Mouse (Mus musculus) kidney, postnatal 0 days (tissue): ENCODE data around the gene Rapgef5. TPM values are rescaled to one million over a fixed set of nuclear protein-coding genes. Genes with fewer than 3 reads are reported as not detected.

Source experiments
- ATAC-seq: fragments of 200-750 bp; cut with Nextera tagmentation; replicated peaks from 2 replicates; pipeline ENCODE4 v1.8.0; 2017; ENCODE audit warnings: low read depth, moderate number of reproducible peaks, moderate TSS enrichment, moderate library complexity; ENCODE audit not compliant: low FRiP score
- DNase-seq: peaks from one replicate; pipeline ENCODE4 v3.0.0-alpha.2; 2016; ENCODE audit warnings: low spot score
- H3K27ac ChIP-seq: fragments of 300-500 bp; sonication (generic); 2 replicates; pipeline ENCODE4 v1.5.1; 2014; ENCODE audit warnings: mild to moderate bottlenecking
- H3K27me3 ChIP-seq: fragments of 300-500 bp; sonication (generic); 2 replicates; pipeline ENCODE4 v1.6.1; 2014; ENCODE audit warnings: low read length, mixed read lengths; ENCODE audit not compliant: insufficient read depth
- H3K36me3 ChIP-seq: fragments of 300-500 bp; sonication (generic); 2 replicates; pipeline ENCODE4 v1.6.1; 2014; ENCODE audit warnings: low read length, mixed read lengths; ENCODE audit not compliant: insufficient read depth
- H3K4me1 ChIP-seq: fragments of 300-500 bp; sonication (generic); replicated peaks from 2 replicates; pipeline ENCODE4 v1.6.1; 2014; ENCODE audit warnings: antibody characterized with exemption, low read length, mixed read lengths; ENCODE audit not compliant: insufficient read depth
- H3K4me2 ChIP-seq: fragments of 300-500 bp; sonication (generic); 2 replicates; pipeline ENCODE4 v1.6.1; 2014; ENCODE audit warnings: mild to moderate bottlenecking, low read length, moderate library complexity, mixed read lengths
- H3K4me3 ChIP-seq: fragments of 300-500 bp; sonication (generic); replicated peaks from 2 replicates; pipeline ENCODE4 v1.5.1; 2014; ENCODE audit warnings: low read depth, low read length
- H3K9ac ChIP-seq: fragments of 300-500 bp; sonication (generic); 2 replicates; pipeline ENCODE4 v1.6.1; 2014; ENCODE audit warnings: low read depth, low read length
- H3K9me3 ChIP-seq: fragments of 300-500 bp; sonication (generic); replicated peaks from 2 replicates; pipeline ENCODE4 v1.6.1; 2016; ENCODE audit warnings: low read length, inconsistent platforms, mixed read lengths
- CTCF ChIP-seq: IDR thresholded peaks from 2 replicates; pipeline ENCODE4 v1.5.1; 2016; ENCODE audit warnings: antibody characterized with exemption, low read depth, mild to moderate bottlenecking, moderate library complexity
- WGBS: fragments of 180-500 bp; shearing (Covaris S2); extraction: QIAGEN DNeasy Blood & Tissue Kit; methylation state at CpG from one replicate; pipeline ENCODE4 v1.1.7; 2014; 5-methylcytosine and 5-hydroxymethylcytosine counted together
- polyA plus RNA-seq: library from polyadenylated mRNA; unstranded; fragments of >200 nt; fragmentation: Nextera tagmentation; extraction: Ambion mirVana; gene quantifications from 2 replicates; pipeline ENCODE4 v1.2.1, GENCODE M21; 2015

Rapgef5 gene
- polyA plus RNA-seq, 1 experiment from 2014 or later, result 14.9 TPM

DNA sequence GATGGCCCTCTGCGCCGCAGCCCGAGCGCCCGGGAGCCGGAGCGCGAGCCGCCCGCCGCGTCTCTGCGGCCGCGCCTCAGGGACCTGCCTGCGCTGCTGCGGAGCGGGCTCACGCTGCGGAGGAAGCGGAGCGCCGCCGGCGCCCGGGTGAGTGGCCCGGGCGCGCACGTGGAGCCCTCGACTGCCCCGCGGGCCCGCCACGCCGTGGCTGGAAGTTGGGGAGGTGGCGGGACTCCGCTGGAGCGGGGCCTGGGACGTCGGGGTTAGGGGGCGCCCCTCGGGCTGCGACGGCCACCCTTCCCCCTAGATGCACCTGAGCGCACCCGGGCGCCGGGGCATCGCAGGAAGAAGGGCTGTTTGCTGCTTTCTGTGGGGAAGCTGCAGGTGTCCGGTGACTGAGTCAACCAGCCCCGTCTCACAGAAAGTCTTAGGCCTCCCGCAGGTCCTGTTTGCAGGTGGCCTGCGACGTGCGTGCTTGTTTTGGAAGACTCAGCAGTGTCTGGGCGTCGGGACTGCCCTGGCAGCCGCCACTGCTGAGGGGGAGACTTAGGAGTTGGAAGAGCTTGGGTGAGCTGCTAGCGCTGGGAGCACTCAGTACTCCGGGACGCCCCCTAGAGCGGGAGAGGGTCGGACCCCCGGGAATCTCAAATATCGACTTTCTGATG, 17.9 kb downstream of the Rapgef5 start:
- Histone ChIP-seq H3K4me2 (peak overlapping the region; percentile 93), H3K4me1 (no peaks in the 10 kb centered on the region), H3K36me3 (no peaks in the 10 kb centered on the region), H3K4me3 (peak overlapping the region; percentile 58), H3K9me3 (no peaks in the 10 kb centered on the region), H3K27me3 (no peaks in the 10 kb centered on the region), H3K9ac (peak overlapping the region; percentile 69), H3K27ac (peak overlapping the region; percentile 60; the same call in 1 of the 2 replicates)
- DNase-seq, result peak; percentile 55
- under 1% methylated on average over 63 of the region's 66 CpGs for WGBS
- peak; percentile 79 for ATAC-seq
- peak; percentile 26; the same call in 1 of the 2 replicates for TF ChIP-seq CTCF

DNA sequence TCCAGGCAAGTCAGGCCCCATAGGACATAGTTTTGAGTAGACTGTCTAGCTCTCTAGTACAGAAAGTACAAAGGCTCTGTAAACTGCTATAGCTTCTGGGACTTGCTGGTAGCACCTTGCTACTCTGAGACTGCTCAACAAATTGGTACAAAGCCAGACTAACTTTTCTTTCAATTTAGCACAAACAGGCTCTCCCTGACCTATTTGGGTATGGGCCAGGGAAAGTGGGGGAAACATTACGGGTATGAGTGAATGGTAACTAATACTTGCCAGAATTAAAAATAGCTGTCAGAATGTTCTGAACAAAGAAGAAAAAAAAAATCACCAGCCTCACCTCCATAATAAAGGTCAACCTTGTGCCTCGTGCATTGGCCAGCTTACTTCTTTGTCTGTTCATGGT, 24.1 kb downstream of the Rapgef5 start:
- H3K27ac ChIP-seq, result no peak overlapping the region
- H3K27me3 ChIP-seq, result no peaks in the 10 kb centered on the region
- no peak for DNase-seq

DNA sequence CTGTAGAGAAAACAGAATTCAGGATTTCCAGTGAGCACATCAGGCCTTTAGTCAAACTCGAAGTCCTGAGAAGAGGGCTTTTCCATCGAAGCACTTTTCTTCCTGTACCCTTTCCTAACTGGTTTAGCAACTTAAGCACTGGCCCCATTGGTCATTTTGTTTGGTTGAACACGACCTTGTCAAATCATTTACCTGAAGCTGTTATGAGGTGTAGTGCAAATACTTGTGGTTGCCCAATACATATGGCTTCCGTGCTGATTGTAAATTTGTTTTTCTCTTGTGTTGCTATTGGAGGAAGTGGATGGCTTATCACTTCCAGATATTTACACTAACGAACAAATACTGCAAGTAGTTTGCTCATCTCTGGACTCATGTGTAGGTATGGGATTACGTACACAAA, 29.0 kb downstream of the Rapgef5 start:
- 70% methylated on average over 6 of the region's 6 CpGs for WGBS
- Histone ChIP-seq H3K27ac (no peak overlapping the region), H3K4me2 (no peak overlapping the region), H3K9me3 (no peaks in the 10 kb centered on the region), H3K4me1 (no peaks in the 10 kb centered on the region), H3K9ac (no peak overlapping the region), H3K4me3 (no peak overlapping the region), H3K36me3 (no peaks in the 10 kb centered on the region), H3K27me3 (no peaks in the 10 kb centered on the region)
- DNase-seq (peak; percentile 15), ATAC-seq (no peak)
- TF ChIP-seq CTCF, result no peak

More for the DNA sequence above, 24.1 kb downstream of the Rapgef5 start:
- ATAC-seq, result no peak
- Histone ChIP-seq H3K4me1 (no peaks in the 10 kb centered on the region), H3K9me3 (no peaks in the 10 kb centered on the region), H3K36me3 (no peaks in the 10 kb centered on the region), H3K9ac (no peak overlapping the region), H3K4me3 (no peak overlapping the region), H3K4me2 (no peak overlapping the region)
- whole genome bisulfite sequencing, result 55% methylated on average over 2 of the region's 2 CpGs
- TF ChIP-seq CTCF, result no peak

DNA sequence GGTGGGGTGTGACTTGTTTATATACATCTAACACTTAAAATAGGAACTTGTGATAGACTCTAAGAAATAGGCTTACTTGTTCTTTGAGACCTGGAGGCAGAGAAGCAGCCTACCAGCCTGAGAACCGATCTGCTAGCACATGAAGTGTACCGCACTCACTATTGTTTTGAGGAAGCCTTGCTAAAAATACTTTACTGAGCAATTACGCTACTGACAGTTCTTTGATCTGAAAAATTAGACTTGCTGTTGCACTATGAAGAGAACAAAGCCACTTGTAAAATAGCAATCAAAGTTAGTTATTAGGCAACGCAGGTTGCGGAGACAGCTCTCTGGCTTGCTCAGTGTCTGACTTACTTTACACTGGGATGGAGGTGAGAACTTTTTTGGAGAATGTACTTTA, 37.1 kb downstream of the Rapgef5 start:
- H3K4me1 ChIP-seq, result no peaks in the 10 kb centered on the region

DNA sequence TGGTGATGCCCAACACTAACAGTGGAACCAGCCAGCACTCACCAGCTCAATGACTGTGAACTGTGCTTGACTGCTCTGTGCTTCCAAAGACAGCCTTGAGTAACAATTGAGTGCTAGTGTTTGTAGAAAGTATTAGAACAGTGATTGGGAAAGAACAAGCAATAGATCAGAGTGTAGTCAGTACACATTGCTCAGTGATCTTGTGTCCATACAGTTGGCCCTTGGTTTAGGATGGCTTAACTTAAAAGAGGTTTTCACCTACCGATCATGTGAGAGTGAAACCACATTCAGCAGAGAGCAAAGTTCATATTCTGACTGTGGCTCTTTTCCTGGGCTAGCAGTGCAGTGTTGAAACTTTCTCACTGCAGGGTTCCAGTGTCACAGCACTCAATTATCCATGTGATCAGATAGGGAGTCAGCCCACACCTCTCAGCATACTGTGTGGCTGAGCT, 38.4 kb downstream of the Rapgef5 start:
- TF ChIP-seq CTCF, result no peak
- no peaks in the 10 kb centered on the region for H3K27me3 ChIP-seq
- H3K4me3 ChIP-seq, result no peak overlapping the region
- ATAC-seq, result no peak
- H3K36me3 ChIP-seq, result no peaks in the 10 kb centered on the region
- no peaks in the 10 kb centered on the region for H3K4me1 ChIP-seq
- no peak overlapping the region for H3K9ac ChIP-seq
- 74% methylated on average over 1 of the region's 1 CpGs for WGBS
- no peaks in the 10 kb centered on the region for H3K9me3 ChIP-seq
- no peak overlapping the region for H3K4me2 ChIP-seq
- no peak for DNase-seq
- no peak overlapping the region for H3K27ac ChIP-seq

More for the DNA sequence above, 37.1 kb downstream of the Rapgef5 start:
- ATAC-seq (no peak), DNase-seq (no peak)
- Histone ChIP-seq H3K36me3 (no peaks in the 10 kb centered on the region), H3K9me3 (no peaks in the 10 kb centered on the region), H3K27ac (no peak overlapping the region), H3K4me2 (no peak overlapping the region), H3K4me3 (no peak overlapping the region), H3K9ac (no peak overlapping the region), H3K27me3 (no peaks in the 10 kb centered on the region)
- TF ChIP-seq CTCF, result no peak
- 84% methylated on average over 5 of the region's 5 CpGs for WGBS

DNA sequence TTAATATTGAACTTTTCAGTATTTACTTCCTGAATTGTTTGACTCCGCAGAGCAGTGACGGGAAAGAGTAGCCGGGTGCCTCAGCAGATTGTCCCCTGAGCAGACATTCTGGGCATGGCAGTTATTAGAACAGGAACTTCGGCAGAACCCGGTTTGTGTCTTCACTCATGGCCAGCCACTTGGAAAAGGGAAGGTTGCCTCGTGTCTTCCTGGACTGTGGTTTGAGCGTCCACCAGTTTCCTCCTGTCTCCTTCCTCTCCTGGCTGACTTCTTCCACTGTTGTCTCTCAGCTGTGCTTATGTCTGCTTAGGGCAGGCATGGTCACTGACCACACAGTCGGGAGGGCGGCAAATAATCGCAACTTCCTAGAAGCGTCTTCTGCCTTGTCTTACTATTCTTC, 44.2 kb downstream of the Rapgef5 start:
- Histone ChIP-seq H3K36me3 (no peaks in the 10 kb centered on the region), H3K4me2 (0 out of 2 replicates have a peak overlapping the region, but pooled peaks have one; percentile 14), H3K4me3 (no peak overlapping the region), H3K4me1 (no peaks in the 10 kb centered on the region), H3K27me3 (no peaks in the 10 kb centered on the region), H3K9me3 (no peaks in the 10 kb centered on the region), H3K9ac (no peak overlapping the region), H3K27ac (no peak overlapping the region)
- TF ChIP-seq CTCF, result no peak
- DNase-seq, result peak; percentile 32
- ATAC-seq, result no peak
- 57% methylated on average over 11 of the region's 11 CpGs for WGBS
